Mouse (Mus musculus): ENCODE results near the gene Rab3c.

DNA sequence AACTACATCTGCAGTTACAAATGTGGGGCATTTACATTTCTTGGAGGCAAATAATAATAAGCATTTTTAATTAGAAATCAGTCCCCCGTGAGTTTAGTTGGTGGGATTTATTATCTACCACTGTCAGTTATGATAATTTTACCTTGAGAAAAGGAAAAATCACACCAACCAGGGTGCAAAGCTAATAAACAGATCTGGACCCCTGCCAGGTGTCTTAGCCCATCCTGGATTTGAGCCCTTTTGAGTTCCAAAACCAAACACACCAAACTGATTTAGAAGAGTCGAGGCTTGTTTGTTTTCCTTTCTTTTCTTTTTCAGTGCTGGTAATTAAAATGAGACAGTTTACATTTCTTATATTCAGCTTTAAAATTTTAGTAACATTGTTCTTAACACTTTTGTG, 206.6 kb downstream of the Rab3c start:
- TF ChIP-seq TCF12 (IDR thresholded peaks at IDR 0.05; ENCODE audit: insufficient read depth, poor library complexity, severe bottlenecking) (no peak), POLR2A (IDR thresholded peaks at IDR 0.05; ENCODE audit: insufficient read length, low read depth) (no peak), E2F4 (IDR thresholded peaks at IDR 0.05; ENCODE audit: insufficient read depth) (no peak), MYOG (IDR thresholded peaks at IDR 0.05; ENCODE audit: control insufficient read depth in 1 of 3, insufficient read depth in 1 of 3, insufficient read length in 2 of 3, low read depth in 2 of 3) (no peak), MAX (IDR thresholded peaks at IDR 0.05; ENCODE audit: low read depth) (no peak)
